Mouse (Mus musculus) lung, adult 2 months (tissue): ENCODE data around the gene Tmprss6.

Source experiments
- CTCF ChIP-seq: fragments of 200-500 bp; IDR thresholded peaks from 2 replicates; pipeline ENCODE4 v1.5.1; 2011; ENCODE audit warnings: mild to moderate bottlenecking, low read length, control low read depth; ENCODE audit not compliant: insufficient read depth
- POLR2A ChIP-seq: fragments of 200-500 bp; IDR thresholded peaks from 2 replicates; pipeline ENCODE4 v1.6.1; 2011; ENCODE audit warnings: low read depth, mild to moderate bottlenecking, control low read depth, low read length, borderline replicate concordance; ENCODE audit errors: extremely low read depth

DNA sequence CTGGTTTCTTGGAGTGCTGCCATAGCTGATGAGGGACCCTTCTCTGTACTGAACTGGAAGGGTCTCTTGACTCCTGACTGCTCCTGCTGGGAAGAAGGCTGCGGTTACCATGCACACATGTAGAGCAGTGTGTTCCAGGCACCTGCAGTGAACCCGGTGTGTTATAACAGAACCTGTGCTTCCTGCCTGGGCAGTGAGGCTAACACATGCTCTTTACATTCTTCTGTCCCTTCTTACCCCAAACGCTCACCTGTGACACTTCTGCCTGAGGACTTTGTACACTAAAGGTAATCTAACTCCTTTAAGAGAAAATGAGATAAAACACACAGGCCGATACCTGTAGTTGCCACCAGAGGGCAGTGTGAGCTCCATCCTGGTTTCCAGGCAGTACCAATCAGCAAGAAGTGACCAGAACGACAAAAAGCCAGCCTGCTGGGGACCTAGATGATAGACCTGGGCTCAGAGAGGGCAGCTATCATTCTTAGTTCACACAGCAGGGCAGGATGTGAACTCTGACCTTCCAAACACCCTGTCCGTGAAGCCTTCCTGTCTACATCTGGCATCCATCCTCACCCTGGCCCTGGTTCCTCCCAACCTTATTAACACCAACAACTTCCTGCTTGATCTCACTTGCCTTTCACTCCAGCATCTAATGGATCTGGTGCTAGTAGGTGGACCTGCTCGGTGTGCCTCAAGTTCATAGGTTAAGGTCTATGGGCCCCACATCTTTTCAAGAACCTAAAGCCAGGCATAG, 46.1 kb upstream of the Tmprss6 start:
- TF ChIP-seq CTCF (peak; percentile 94), POLR2A (no peak)
